Mouse (Mus musculus): ENCODE measurements around the gene Kif1a.

DNA sequence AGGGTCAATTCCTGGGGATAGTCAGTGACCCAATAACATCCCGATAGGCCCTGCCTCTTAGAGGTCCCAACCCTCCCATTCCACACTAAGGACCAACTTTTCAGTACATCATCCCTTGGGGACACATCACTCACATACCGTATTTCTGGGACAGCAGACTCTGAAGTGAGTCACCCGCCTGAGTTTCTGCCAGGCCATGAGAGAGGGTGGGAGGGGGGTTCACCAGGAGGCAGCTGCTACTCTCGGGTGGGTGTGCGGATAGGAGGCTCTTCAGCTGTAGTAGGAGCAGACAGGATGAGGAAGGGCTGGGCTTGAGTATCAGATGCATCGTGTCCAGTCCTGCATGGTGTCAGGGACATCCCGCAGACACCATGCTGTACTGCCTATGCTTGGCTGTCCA is 38.0 kb upstream of the Kif1a start:
- no peak for TF ChIP-seq EP300 (IDR thresholded peaks at IDR 0.05)
- TF ChIP-seq CTCF (IDR thresholded peaks at IDR 0.05) = no peak

Measured in lung, postnatal 0 days (tissue).